16 mouse cellular contexts compared by ENCODE assay signal in the genomic region with DNA sequence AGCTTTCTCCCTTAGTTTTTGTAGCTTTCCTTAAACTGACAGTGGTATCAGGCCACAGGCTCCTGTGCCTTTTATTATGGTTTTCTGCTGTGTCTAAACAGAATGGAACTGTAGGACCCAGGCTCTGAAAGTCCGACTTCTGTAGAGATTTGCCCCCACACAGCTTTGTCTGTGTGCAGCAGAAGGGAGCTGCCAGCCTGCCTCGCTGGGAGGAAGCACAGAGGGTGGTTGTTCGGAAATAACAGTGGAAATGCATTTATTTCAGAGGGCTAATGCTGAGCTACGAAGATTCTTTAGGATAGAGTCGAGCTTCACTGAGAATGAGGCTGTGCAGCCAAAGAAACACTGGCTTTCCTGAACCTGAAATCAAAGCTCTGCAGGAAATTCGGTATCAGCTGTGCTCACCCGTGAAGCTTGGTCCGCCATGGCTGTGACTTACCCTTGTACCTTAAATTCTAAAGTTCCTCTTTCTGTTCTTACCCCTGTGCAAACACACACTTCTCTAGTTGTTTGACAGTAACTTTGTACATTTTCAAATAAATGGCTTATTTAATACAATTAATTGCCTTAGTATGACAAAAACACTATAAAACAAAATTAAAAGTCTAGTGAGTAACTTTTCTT. TPM values are rescaled to one million over a fixed set of nuclear protein-coding genes. Genes with fewer than 3 reads are reported as not detected.
DNase-seq lines count a peak whose midpoint lies in the region; ATAC-seq and TF ChIP-seq lines count a peak whose summit lies in the region.
"Had no signal": no experiment of that assay in that cellular context is flagged by ENCODE, and none has a peak within 500 bp of the region (broad histone marks: within the 10 kb centered on the region; RNA-seq: fewer than 3 reads in every experiment).

No protein-coding gene starts in this region.

- 0 out of 2 replicates have a peak, but pooled peaks cover 4% of the 10 kb centered on the region for H3K36me3 ChIP-seq in hindbrain, postnatal 0 days (ENCODE audit: insufficient read depth, low read length)
- peaks cover 17% of the 10 kb centered on the region for H3K36me3 ChIP-seq in hindbrain, embryonic 14.5 days (replicated peaks; ENCODE audit: control insufficient read depth, insufficient read depth)
- H3K36me3 ChIP-seq in neural tube, embryonic 13.5 days, result peaks cover 20% of the 10 kb centered on the region
- peaks cover 2% of the 10 kb centered on the region; the same call in 1 of the 2 replicates for H3K36me3 ChIP-seq in splenic B cell, adult 2 months (ENCODE audit: control insufficient read depth, insufficient read depth, low read length, poor library complexity, severe bottlenecking)

- H3K9me3 ChIP-seq in hindbrain, postnatal 0 days (ENCODE audit: low read length), result no peaks in the 10 kb centered on the region
- no peaks in the 10 kb centered on the region for H3K9me3 ChIP-seq in hindbrain, embryonic 14.5 days (ENCODE audit: control insufficient read depth, low read length)
- H3K9me3 ChIP-seq in neural tube, embryonic 13.5 days, result no peaks in the 10 kb centered on the region
- H3K9me3 ChIP-seq: heart, embryonic 13.5 days; hindbrain, embryonic 12.5 days; megakaryocyte, embryonic 14.5 days; stomach, embryonic 15.5 days had no signal

- WGBS in hindbrain, postnatal 0 days, result 43% methylated on average over 8 of the region's 8 CpGs
- WGBS in hindbrain, embryonic 14.5 days, result 68% methylated on average over 8 of the region's 8 CpGs
- 70% methylated on average over 8 of the region's 8 CpGs for WGBS in neural tube, embryonic 13.5 days

- H3K27me3 ChIP-seq in hindbrain, postnatal 0 days (ENCODE audit: insufficient read depth, low read length), result no peaks in the 10 kb centered on the region
- no peaks in the 10 kb centered on the region for H3K27me3 ChIP-seq in hindbrain, embryonic 14.5 days (ENCODE audit: control insufficient read depth, insufficient read depth, low read length)
- H3K27me3 ChIP-seq in neural tube, embryonic 13.5 days, result no peaks in the 10 kb centered on the region
- no peaks in the 10 kb centered on the region for H3K27me3 ChIP-seq in splenic B cell, adult 2 months (ENCODE audit: control insufficient read depth, insufficient read depth, low read length, poor library complexity, severe bottlenecking)
- H3K27me3 ChIP-seq: heart, embryonic 13.5 days; hindbrain, embryonic 12.5 days; megakaryocyte, embryonic 14.5 days; stomach, embryonic 15.5 days had no signal

- no peak overlapping the region for H3K4me3 ChIP-seq in hindbrain, postnatal 0 days (ENCODE audit: low read length)
- no peak overlapping the region for H3K4me3 ChIP-seq in hindbrain, embryonic 14.5 days (replicated peaks; ENCODE audit: low read length)
- no peak overlapping the region for H3K4me3 ChIP-seq in neural tube, embryonic 13.5 days
- H3K4me3 ChIP-seq: heart, embryonic 13.5 days; hindbrain, embryonic 12.5 days; megakaryocyte, embryonic 14.5 days; stomach, embryonic 15.5 days had no signal

- no peak overlapping the region for H3K9ac ChIP-seq in hindbrain, postnatal 0 days (replicated peaks; ENCODE audit: low read length)
- H3K9ac ChIP-seq in hindbrain, embryonic 14.5 days, result no peak overlapping the region
- 0 out of 2 replicates have a peak overlapping the region, but pooled peaks have one; percentile 1 for H3K9ac ChIP-seq in neural tube, embryonic 13.5 days
- H3K9ac ChIP-seq: heart, embryonic 13.5 days; hindbrain, embryonic 12.5 days; lung, embryonic 14.5 days; stomach, embryonic 15.5 days had no signal

- no peak for DNase-seq in hindbrain, postnatal 0 days (ENCODE audit: low spot score)
- DNase-seq in hindbrain, embryonic 14.5 days (ENCODE audit: low spot score), result no peak
- DNase-seq in neural tube, embryonic 10.5 days (ENCODE audit: extremely low spot score, low spot score), result no peak
- DNase-seq in splenic B cell, adult 2 months (ENCODE audit: low read depth, low spot score), result peak; percentile 63
- DNase-seq in thymus, postnatal 0 days (ENCODE audit: low spot score), result no peak
- DNase-seq: adrenal gland, postnatal 14 days; gastrocnemius, postnatal 25 days; kidney, adult 18-20 months; lung, embryonic 14.5 days; thymus, postnatal 4 days had no signal

- no peak for ATAC-seq in hindbrain, postnatal 0 days
- no peak for ATAC-seq in hindbrain, embryonic 14.5 days (ENCODE audit: low FRiP score)
- ATAC-seq in neural tube, embryonic 13.5 days (ENCODE audit: low read depth), result no peak
- peak; percentile 49; the same call in 1 of the 2 replicates for ATAC-seq in common myeloid progenitor, adult 5-6 weeks (replicated peaks; ENCODE audit: low read depth, poor library complexity, severe bottlenecking)

- H3K27ac ChIP-seq in hindbrain, postnatal 0 days, result peak overlapping the region; percentile 37; the same call in 1 of the 2 replicates
- H3K27ac ChIP-seq in hindbrain, embryonic 14.5 days, result no peak overlapping the region
- peak overlapping the region; percentile 29; the same call in 1 of the 2 replicates for H3K27ac ChIP-seq in neural tube, embryonic 13.5 days (replicated peaks)
- H3K27ac ChIP-seq: heart, embryonic 13.5 days; hindbrain, embryonic 12.5 days; stomach, embryonic 15.5 days had no signal

- peak overlapping the region; percentile 11; the same call in 1 of the 2 replicates for H3K4me2 ChIP-seq in hindbrain, postnatal 0 days (ENCODE audit: low read depth, low read length)
- no peak overlapping the region; the same call in 1 of the 2 replicates for H3K4me2 ChIP-seq in hindbrain, embryonic 14.5 days (replicated peaks)
- no peak overlapping the region for H3K4me2 ChIP-seq in neural tube, embryonic 13.5 days
- H3K4me2 ChIP-seq: heart, embryonic 13.5 days; hindbrain, embryonic 12.5 days; lung, embryonic 14.5 days; stomach, embryonic 15.5 days had no signal

- TF ChIP-seq CTCF in hindbrain, postnatal 0 days (IDR thresholded peaks at IDR 0.05; ENCODE audit: low read depth), result no peak

- 0 out of 2 replicates have a peak, but pooled peaks cover 3% of the 10 kb centered on the region for H3K4me1 ChIP-seq in hindbrain, postnatal 0 days (ENCODE audit: insufficient read depth, low read length)
- no peaks in the 10 kb centered on the region for H3K4me1 ChIP-seq in hindbrain, embryonic 14.5 days (replicated peaks; ENCODE audit: control insufficient read depth, insufficient read depth, low read length)
- peaks cover 10% of the 10 kb centered on the region for H3K4me1 ChIP-seq in neural tube, embryonic 13.5 days (replicated peaks)
- H3K4me1 ChIP-seq: stomach, embryonic 15.5 days had no signal

RNA-seq across cellular contexts. Expression of a gene that starts 8.9 kb away (rescaled TPM):
- 22.9 and 28.3 TPM in 2 replicates for total RNA-seq in hindbrain, postnatal 0 days (2014; rRNA removed)
- polyA plus RNA-seq in hindbrain, postnatal 0 days (2015; fragmentation: Nextera tagmentation; extraction: Ambion mirVana), result 27.0 and 27.5 TPM in 2 replicates
- polyA plus RNA-seq in hindbrain, embryonic 14.5 days (2014; fragmentation: Nextera tagmentation; extraction: Ambion mirVana), result 39.3 and 42.7 TPM in 2 replicates
- 34.1 and 35.0 TPM in 2 replicates for polyA plus RNA-seq in neural tube, embryonic 13.5 days (2015; fragmentation: Nextera tagmentation; extraction: Ambion mirVana)
- 50.3 and 50.4 TPM in 2 replicates for total RNA-seq in common myeloid progenitor, adult 5-6 weeks (2017)
- polyA plus RNA-seq in thymus, postnatal 0 days (2015; fragmentation: Nextera tagmentation; extraction: Ambion mirVana), result 23.4 and 28.4 TPM in 2 replicates
